Mouse (Mus musculus) CH12.LX (cell line): ENCODE results near the gene Slc10a7.

Experiments
- CTCF ChIP-seq, 2 experiments: IDR thresholded peaks in 1 of 2; conservative IDR thresholded peaks in 1 of 2; 2 replicates each; pipeline ENCODE4 v1.5.1; 2011 to 2012; ENCODE audit warnings: low read depth in 2 of 2, low read length in 2 of 2, improper control_type of control experiment in 1 of 2, inconsistent platforms in 1 of 2, mild to moderate bottlenecking in 1 of 2, moderate library complexity in 1 of 2
- MEF2A ChIP-seq: IDR thresholded peaks from 2 replicates; pipeline ENCODE4 v1.6.1; 2014; ENCODE audit warnings: low read depth, mild to moderate bottlenecking, inconsistent platforms, low read length, improper control_type of control experiment, borderline replicate concordance
- NELFE ChIP-seq: IDR thresholded peaks from 2 replicates; pipeline ENCODE4 v1.6.1; 2011; ENCODE audit warnings: low read depth, low read length, improper control_type of control experiment
- PAX5 ChIP-seq: IDR thresholded peaks from 2 replicates; pipeline ENCODE4 v1.6.1; 2012; ENCODE audit warnings: low read length, inconsistent platforms, mixed read lengths
- POLR2A ChIP-seq: IDR thresholded peaks from 2 replicates; pipeline ENCODE4 v1.6.1; 2011; ENCODE audit warnings: low read depth, mild to moderate bottlenecking, improper control_type of control experiment, low read length
- USF2 ChIP-seq: conservative IDR thresholded peaks from 2 replicates; pipeline ENCODE4 v1.6.1; 2011; ENCODE audit warnings: low read depth, low read length, improper control_type of control experiment

DNA sequence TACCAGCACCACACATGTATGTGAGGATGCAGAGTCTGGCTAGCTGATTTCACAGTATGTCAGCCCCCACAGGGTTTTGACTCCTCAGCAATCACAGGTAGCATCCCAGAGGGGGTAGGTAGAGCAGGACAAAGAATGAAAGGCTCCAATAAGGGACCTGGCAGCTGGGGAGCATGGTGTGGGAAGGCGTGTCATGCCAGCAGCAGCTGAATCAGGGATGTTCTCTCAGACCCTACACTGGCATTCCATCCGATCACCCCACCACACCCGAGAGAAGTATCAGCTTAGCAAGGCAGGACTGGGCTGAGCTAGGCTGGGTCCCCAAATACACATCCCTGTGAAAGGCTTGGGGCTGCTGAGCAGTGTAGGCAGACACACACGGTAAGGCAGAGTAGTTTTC is 229.2 kb downstream of the Slc10a7 start:
- no peak for TF ChIP-seq PAX5
- no peak for TF ChIP-seq MEF2A
- TF ChIP-seq USF2: no peak
- no peak for TF ChIP-seq NELFE
- TF ChIP-seq CTCF (conservative IDR thresholded peaks at IDR 0.05 in 1 of 2, IDR thresholded peaks at IDR 0.05 in 1 of 2; ENCODE audit: low read depth in 2 of 2, low read length in 2 of 2): no peak
- no peak for TF ChIP-seq POLR2A
